Mouse (Mus musculus) small intestine, adult 2 months (tissue): ENCODE results near the gene Ltn1.

Experiments
- CTCF ChIP-seq: fragments of 200-500 bp; IDR thresholded peaks from 2 replicates; pipeline ENCODE4 v1.5.1; 2012; ENCODE audit warnings: low read depth, mild to moderate bottlenecking, control low read depth, inconsistent platforms, low read length, moderate library complexity, mixed read lengths; ENCODE audit not compliant: insufficient replicate concordance, insufficient read length; ENCODE audit errors: extremely low read depth
- POLR2A ChIP-seq: fragments of 200-500 bp; IDR thresholded peaks from 2 replicates; pipeline ENCODE4 v1.6.1; 2012; ENCODE audit warnings: low read depth, mild to moderate bottlenecking, control low read depth, inconsistent platforms, low read length, moderate library complexity

- TF ChIP-seq CTCF (no peak), POLR2A (no peak)
Measured at GRCm38 (mm10) chr16:87458752-87459151, 26.3 kb upstream of the Ltn1 start.
